Mouse (Mus musculus) MEL (cell line): Measurements from ENCODE around the gene Wbp4. TPM values are rescaled to one million over a fixed set of nuclear protein-coding genes. Genes with fewer than 3 reads are reported as not detected.
A peak's percentile ranks its signal among the peaks of the same experiment; 100 is the strongest.

Experiments
- DNase-seq: peaks from one replicate; pipeline ENCODE4 v3.0.0; 2011; ENCODE audit warnings: low read depth, low spot score
- H3K27ac ChIP-seq: 2 replicates; pipeline ENCODE4 v1.5.1; 2012; ENCODE audit warnings: low read depth, mild to moderate bottlenecking, control low read depth, low read length, moderate library complexity; ENCODE audit not compliant: control insufficient read depth
- H3K27me3 ChIP-seq, 2 experiments: fragments of 150-350 bp in 1 of 2; sonication (generic) in 1 of 2; 2 replicates each; pipeline ENCODE4 v1.6.1; 2012; ENCODE audit warnings: low read length in 2 of 2, mild to moderate bottlenecking in 2 of 2, improper control_type of control experiment in 1 of 2, moderate library complexity in 1 of 2; ENCODE audit not compliant: insufficient read depth in 2 of 2, control insufficient read depth in 1 of 2
- H3K36me3 ChIP-seq, 2 experiments: 2 replicates each; pipeline ENCODE4 v1.6.1; 2012 to 2014; ENCODE audit warnings: low read length in 2 of 2, improper control_type of control experiment in 1 of 2, inconsistent platforms in 1 of 2, mild to moderate bottlenecking in 1 of 2; ENCODE audit not compliant: insufficient read depth in 2 of 2, control insufficient read depth in 1 of 2
- H3K4me1 ChIP-seq, 2 experiments: fragments of 150-350 bp in 1 of 2; sonication (generic) in 1 of 2; 2 replicates each; pipeline ENCODE4 v1.6.1; 2012; ENCODE audit warnings: low read length in 2 of 2, improper control_type of control experiment in 1 of 2, mild to moderate bottlenecking in 1 of 2; ENCODE audit not compliant: insufficient read depth in 2 of 2, control insufficient read depth in 1 of 2
- H3K4me3 ChIP-seq, 2 experiments: fragments of 150-350 bp in 1 of 2; sonication (generic) in 1 of 2; 2 replicates each; pipeline ENCODE4 v1.5.1; 2012; ENCODE audit warnings: low read depth in 2 of 2, low read length in 2 of 2, mild to moderate bottlenecking in 2 of 2, moderate library complexity in 2 of 2, control low read depth in 1 of 2, improper control_type of control experiment in 1 of 2; ENCODE audit not compliant: control insufficient read depth in 1 of 2, insufficient read depth in 1 of 2
- H3K79me2 ChIP-seq: 2 replicates; pipeline ENCODE4 v1.6.1; 2012; ENCODE audit warnings: mild to moderate bottlenecking, low read length, moderate library complexity; ENCODE audit not compliant: control insufficient read depth, poor library complexity, insufficient read depth
- H3K9ac ChIP-seq: 2 replicates; pipeline ENCODE4 v1.6.1; 2012; ENCODE audit warnings: low read depth, mild to moderate bottlenecking, control low read depth, low read length, moderate library complexity; ENCODE audit not compliant: control insufficient read depth, poor library complexity, severe bottlenecking
- H3K9me3 ChIP-seq: fragments of 150-350 bp; sonication (generic); replicated peaks from 2 replicates; pipeline ENCODE4 v1.6.1; 2012; ENCODE audit warnings: mild to moderate bottlenecking, low read length, improper control_type of control experiment, moderate library complexity; ENCODE audit not compliant: insufficient read depth
- BHLHE40 ChIP-seq: IDR thresholded peaks from 2 replicates; pipeline ENCODE4 v1.6.1; 2012; ENCODE audit warnings: low read depth, mild to moderate bottlenecking, inconsistent platforms, low read length, improper control_type of control experiment, borderline replicate concordance
- CHD1 ChIP-seq: IDR thresholded peaks from 2 replicates; pipeline ENCODE4 v1.6.1; 2012; ENCODE audit warnings: low read depth, mild to moderate bottlenecking, inconsistent platforms, low read length, improper control_type of control experiment
- CHD2 ChIP-seq: IDR thresholded peaks from 2 replicates; pipeline ENCODE4 v1.6.1; 2011; ENCODE audit warnings: low read length, improper control_type of control experiment
- CTCF ChIP-seq, 3 experiments: IDR thresholded peaks in 2 of 3; conservative IDR thresholded peaks in 1 of 3; 2 replicates each; pipeline ENCODE4 v1.5.1; 2011 to 2012; ENCODE audit warnings: low read length in 3 of 3, low read depth in 2 of 3, mild to moderate bottlenecking in 2 of 3, improper control_type of control experiment in 1 of 3, inconsistent platforms in 1 of 3, mixed read lengths in 1 of 3, moderate library complexity in 1 of 3; ENCODE audit not compliant: control insufficient read depth in 1 of 3, insufficient read depth in 1 of 3, poor library complexity in 1 of 3, severe bottlenecking in 1 of 3
- E2F4 ChIP-seq: IDR thresholded peaks from 2 replicates; pipeline ENCODE4 v1.6.1; 2011; ENCODE audit warnings: low read depth, low read length, improper control_type of control experiment, borderline replicate concordance
- ELF1 ChIP-seq: IDR thresholded peaks from 2 replicates; pipeline ENCODE4 v1.6.1; 2014; ENCODE audit warnings: low read depth, mild to moderate bottlenecking, inconsistent platforms, low read length, improper control_type of control experiment, moderate library complexity
- EP300 ChIP-seq, 2 experiments: IDR thresholded peaks; 2 replicates each; pipeline ENCODE4 v1.6.1; 2011; ENCODE audit warnings: improper control_type of control experiment in 2 of 2, low read length in 2 of 2, low read depth in 1 of 2, mild to moderate bottlenecking in 1 of 2
- ETS1 ChIP-seq: IDR thresholded peaks from 2 replicates; pipeline ENCODE4 v1.6.1; 2012; ENCODE audit warnings: low read depth, mild to moderate bottlenecking, inconsistent platforms, low read length, improper control_type of control experiment, moderate library complexity
- GABPA ChIP-seq: IDR thresholded peaks from 2 replicates; pipeline ENCODE4 v1.6.1; 2012; ENCODE audit warnings: low read depth, mild to moderate bottlenecking, inconsistent platforms, low read length, improper control_type of control experiment, moderate library complexity
- GATA1 ChIP-seq: IDR thresholded peaks from 2 replicates; pipeline ENCODE4 v1.6.1; 2011; ENCODE audit warnings: low read depth, low read length, improper control_type of control experiment
- HCFC1 ChIP-seq: IDR thresholded peaks from 2 replicates; pipeline ENCODE4 v1.6.1; 2012; ENCODE audit warnings: low read depth, mild to moderate bottlenecking, inconsistent platforms, low read length, improper control_type of control experiment, moderate library complexity
- JUND ChIP-seq: IDR thresholded peaks from 2 replicates; pipeline ENCODE4 v1.6.1; 2011; ENCODE audit warnings: low read depth, mild to moderate bottlenecking, improper control_type of control experiment, low read length
- KAT2A ChIP-seq: conservative IDR thresholded peaks from 2 replicates; pipeline ENCODE4 v1.6.1; 2012; ENCODE audit warnings: low read depth, low read length, improper control_type of control experiment, inconsistent platforms
- MAFK ChIP-seq: IDR thresholded peaks from 2 replicates; pipeline ENCODE4 v1.6.1; 2011; ENCODE audit warnings: low read depth, mild to moderate bottlenecking, low read length, improper control_type of control experiment, borderline replicate concordance
- MAZ ChIP-seq: IDR thresholded peaks from 2 replicates; pipeline ENCODE4 v1.6.1; 2012; ENCODE audit warnings: low read depth, mild to moderate bottlenecking, inconsistent platforms, low read length, improper control_type of control experiment
- MEF2A ChIP-seq: IDR thresholded peaks from 2 replicates; pipeline ENCODE4 v1.6.1; 2014; ENCODE audit warnings: low read depth, mild to moderate bottlenecking, inconsistent platforms, low read length, improper control_type of control experiment; ENCODE audit not compliant: poor library complexity, insufficient replicate concordance, severe bottlenecking; ENCODE audit errors: extremely low read depth
- MXI1 ChIP-seq: IDR thresholded peaks from 2 replicates; pipeline ENCODE4 v1.6.1; 2011; ENCODE audit warnings: mild to moderate bottlenecking, low read depth, low read length, improper control_type of control experiment
- MYB ChIP-seq: IDR thresholded peaks from 2 replicates; pipeline ENCODE4 v1.6.1; 2011; ENCODE audit warnings: mild to moderate bottlenecking, low read depth, low read length, improper control_type of control experiment
- MYC ChIP-seq: IDR thresholded peaks from 2 replicates; pipeline ENCODE4 v1.6.1; 2011; ENCODE audit warnings: low read depth, mild to moderate bottlenecking, low read length, improper control_type of control experiment, moderate library complexity
- NELFE ChIP-seq: IDR thresholded peaks from 2 replicates; pipeline ENCODE4 v1.6.1; 2011; ENCODE audit warnings: low read depth, low read length, improper control_type of control experiment
- NRF1 ChIP-seq: IDR thresholded peaks from 2 replicates; pipeline ENCODE4 v1.6.1; 2014; ENCODE audit warnings: low read depth, mild to moderate bottlenecking, inconsistent platforms, low read length, improper control_type of control experiment, moderate library complexity; ENCODE audit not compliant: poor library complexity, insufficient read depth, severe bottlenecking
- POLR2A ChIP-seq, 2 experiments: IDR thresholded peaks; 2 replicates each; pipeline ENCODE4 v1.6.1; 2011 to 2012; ENCODE audit warnings: low read length in 2 of 2, mild to moderate bottlenecking in 2 of 2, control low read depth in 1 of 2, improper control_type of control experiment in 1 of 2, low read depth in 1 of 2, moderate library complexity in 1 of 2; ENCODE audit not compliant: control insufficient read depth in 1 of 2, insufficient read depth in 1 of 2, poor library complexity in 1 of 2
- POLR2AphosphoS2 ChIP-seq: IDR thresholded peaks from 2 replicates; pipeline ENCODE4 v1.6.1; 2011; ENCODE audit warnings: low read length, improper control_type of control experiment
- RAD21 ChIP-seq: IDR thresholded peaks from 2 replicates; pipeline ENCODE4 v1.6.1; 2011; ENCODE audit warnings: mild to moderate bottlenecking, low read depth, low read length, improper control_type of control experiment
- RCOR1 ChIP-seq: IDR thresholded peaks from 2 replicates; pipeline ENCODE4 v1.6.1; 2012; ENCODE audit warnings: low read depth, mild to moderate bottlenecking, inconsistent platforms, low read length, improper control_type of control experiment
- SMC3 ChIP-seq: IDR thresholded peaks from 2 replicates; pipeline ENCODE4 v1.6.1; 2011; ENCODE audit warnings: low read depth, low read length, improper control_type of control experiment
- TAL1 ChIP-seq: IDR thresholded peaks from 2 replicates; pipeline ENCODE4 v1.6.1; 2012; ENCODE audit warnings: mild to moderate bottlenecking, inconsistent platforms, low read length, moderate library complexity, mixed read lengths
- TBP ChIP-seq: IDR thresholded peaks from 2 replicates; pipeline ENCODE4 v1.8.0; 2011; ENCODE audit warnings: low read depth, low read length, improper control_type of control experiment
- TCF12 ChIP-seq: IDR thresholded peaks from 2 replicates; pipeline ENCODE4 v1.6.1; 2014; ENCODE audit warnings: low read depth, mild to moderate bottlenecking, inconsistent platforms, low read length, improper control_type of control experiment, moderate library complexity
- UBTF ChIP-seq: IDR thresholded peaks from 2 replicates; pipeline ENCODE4 v1.6.1; 2012; ENCODE audit warnings: low read depth, mild to moderate bottlenecking, inconsistent platforms, low read length, improper control_type of control experiment, moderate library complexity, borderline replicate concordance; ENCODE audit not compliant: insufficient read depth
- USF1 ChIP-seq: IDR thresholded peaks from 2 replicates; pipeline ENCODE4 v1.6.1; 2014; ENCODE audit warnings: low read depth, mild to moderate bottlenecking, inconsistent platforms, low read length, improper control_type of control experiment, moderate library complexity
- USF2 ChIP-seq, 2 experiments: IDR thresholded peaks; 2 replicates each; pipeline ENCODE4 v1.6.1; 2011 to 2012; ENCODE audit warnings: improper control_type of control experiment in 2 of 2, low read length in 2 of 2, borderline replicate concordance in 1 of 2, inconsistent platforms in 1 of 2, low read depth in 1 of 2, mild to moderate bottlenecking in 1 of 2; ENCODE audit not compliant: insufficient read depth in 1 of 2
- ZC3H11A ChIP-seq: IDR thresholded peaks from 2 replicates; pipeline ENCODE4 v1.6.1; 2012; ENCODE audit warnings: low read depth, mild to moderate bottlenecking, inconsistent platforms, low read length, improper control_type of control experiment
- ZKSCAN1 ChIP-seq: IDR thresholded peaks from 2 replicates; pipeline ENCODE4 v1.6.1; 2012; ENCODE audit warnings: low read depth, mild to moderate bottlenecking, inconsistent platforms, low read length, improper control_type of control experiment, moderate library complexity
- ZMIZ1 ChIP-seq: IDR thresholded peaks from 2 replicates; pipeline ENCODE4 v1.6.1; 2012; ENCODE audit warnings: low read depth, mild to moderate bottlenecking, inconsistent platforms, low read length, improper control_type of control experiment, moderate library complexity
- ZNF384 ChIP-seq: IDR thresholded peaks from 2 replicates; pipeline ENCODE4 v1.6.1; 2012; ENCODE audit warnings: low read depth, mild to moderate bottlenecking, inconsistent platforms, low read length, improper control_type of control experiment
- polyA plus RNA-seq, 2 experiments: library from polyadenylated mRNA; stranded (reverse) in 1 of 2; unstranded in 1 of 2; fragments of >175 nt in 1 of 2; fragments of >200 nt in 1 of 2; gene quantifications; 2 replicates each; pipeline versions ENCODE4 v1.2.1 to v1.2.4; 2012; ENCODE audit warnings: low replicate concordance in 2 of 2, low read depth in 1 of 2; ENCODE audit not compliant: insufficient read length in 2 of 2, insufficient read depth in 1 of 2, missing spikeins in 1 of 2
- total RNA-seq: library from RNA; depleted of rRNA; stranded (reverse); fragments of 300-350 nt; gene quantifications from 2 replicates; pipeline ENCODE4 v1.2.3, GENCODE M21; 2012

Wbp4 gene
- total and polyA plus RNA-seq, 3 experiments: 15.9 to 87.6 (median 22.1) TPM

DNA sequence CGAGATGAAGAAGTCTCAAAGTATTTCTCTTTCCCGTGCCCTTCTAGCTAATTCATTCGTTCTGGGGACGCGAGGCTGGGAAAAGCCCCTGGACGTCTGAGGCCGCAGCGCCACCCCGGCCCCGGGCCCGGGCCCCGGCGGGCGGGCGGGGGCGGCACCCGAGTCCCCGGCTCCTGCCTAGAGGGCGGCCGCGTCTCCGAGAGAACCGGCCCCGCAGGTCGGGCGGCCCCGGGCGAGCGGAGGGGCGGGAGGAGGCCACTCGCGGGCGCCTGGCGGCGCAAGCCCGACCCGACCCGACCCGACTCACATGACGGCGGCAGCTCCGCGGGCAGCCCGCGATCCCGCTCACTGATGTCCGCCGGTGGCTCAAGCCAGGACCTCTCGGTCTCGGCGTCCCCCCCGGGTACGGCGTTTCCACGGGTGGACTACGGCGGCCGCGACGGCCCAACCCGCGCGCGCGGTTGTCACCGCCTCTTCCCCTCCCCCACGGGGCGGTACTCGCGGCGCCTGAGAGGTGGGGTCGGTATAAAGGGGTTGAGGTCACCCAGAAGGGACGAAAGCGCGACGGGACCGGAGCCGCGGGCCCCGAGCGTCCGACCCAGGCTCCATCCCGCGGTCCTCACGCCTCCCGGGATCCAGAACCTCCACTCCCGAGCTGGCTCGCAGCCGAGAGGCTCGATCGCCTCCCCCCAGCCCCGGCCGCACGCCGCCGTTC, 539 bp downstream of the Wbp4 start, which contains the start of gene Elf1:
TSS of gene Elf1 (plus strand) at position 571 of the 715 bp plus-strand sequence.
- Histone ChIP-seq H3K4me3 (peak within 1 kb of the TSS; percentile 96 to 99), H3K27me3 (no peaks in the 10 kb centered on the region), H3K36me3 (peaks cover 0 to 6% of the 10 kb centered on the region in 2 experiments; a peak in 2 of 4 replicates), H3K79me2 (peaks cover 13% of the 10 kb centered on the region), H3K9me3 (no peaks in the 10 kb centered on the region), H3K27ac (peak within 1 kb of the TSS; percentile 86), H3K4me1 (peaks cover 0 to 3% of the 10 kb centered on the region in 2 experiments; a peak in 2 of 4 replicates), H3K9ac (peak within 1 kb of the TSS; percentile 99)
- peak; percentile 86 for DNase-seq
- TF ChIP-seq ETS1 (no peak), SMC3 (no peak), MYC (no peak), EP300 (IDR thresholded peaks at IDR 0.05; ENCODE audit: low read depth in 1 of 2, low read length in 2 of 2) (no peak; a peak in 1 of 4 replicates), JUND (no peak), CHD2 (peak; percentile 57), TCF12 (peak; percentile 44; the same call in 1 of the 2 replicates), MYB (no peak), CHD1 (no peak), GABPA (no peak), TAL1 (no peak), HCFC1 (peak; percentile 83), NRF1 (no peak), MAFK (no peak), CTCF (IDR thresholded peaks at IDR 0.05 in 2 of 3, conservative IDR thresholded peaks at IDR 0.05 in 1 of 3; ENCODE audit: control insufficient read depth in 1 of 3, insufficient read depth in 1 of 3, low read depth in 2 of 3, low read length in 3 of 3, poor library complexity in 1 of 3, severe bottlenecking in 1 of 3) (no peak), ZKSCAN1 (peak; percentile 67; the same call in 1 of the 2 replicates), ZNF384 (no peak), ELF1 (no peak), TBP (peak; percentile 74), RAD21 (no peak), E2F4 (no peak), BHLHE40 (no peak), MXI1 (peak; percentile 61; the same call in 1 of the 2 replicates), USF2 (IDR thresholded peaks at IDR 0.05; ENCODE audit: borderline replicate concordance in 1 of 2, insufficient read depth in 1 of 2, low read depth in 1 of 2, low read length in 2 of 2) (no peak), POLR2A (IDR thresholded peaks at IDR 0.05; ENCODE audit: control insufficient read depth in 1 of 2, insufficient read depth in 1 of 2, low read depth in 1 of 2, low read length in 2 of 2, poor library complexity in 1 of 2) (peak; percentile 86 to 87; a peak in 3 of 4 replicates), POLR2AphosphoS2 (peak; percentile 55; the same call in 1 of the 2 replicates), MAZ (peak; percentile 89), NELFE (peak; percentile 89), GATA1 (no peak), ZC3H11A (no peak), ZMIZ1 (peak; percentile 88; the same call in 1 of the 2 replicates), RCOR1 (no peak), UBTF (peak; percentile 99), KAT2A (no peak; the same call in 1 of the 2 replicates), MEF2A (no peak), USF1 (peak; percentile 23; the same call in 1 of the 2 replicates)
